Mouse (Mus musculus): ENCODE data around the gene Blcap.

- no peak for TF ChIP-seq POLR2A (IDR thresholded peaks at IDR 0.05; ENCODE audit: extremely low read depth, insufficient read depth, low read length)
- no peak for TF ChIP-seq CTCF (IDR thresholded peaks at IDR 0.05; ENCODE audit: extremely low read depth, insufficient read depth, low read length)
Measured at GRCm38 (mm10) chr2:157509182-157509581, 61.9 kb downstream of the Blcap start.
